Mouse (Mus musculus): ENCODE measurements at regions not wholly inside any gene's neighbourhood (a gene's known extent, or its start where the extent isn't known, plus 50 kb on each side); places are given as distances from the start of the nearest gene placed in this dataset.

GRCm38 (mm10) chr15:68754834-68755233, 2254.1 kb upstream of the Lrrc6 start:
- ATAC-seq (ENCODE audit: insufficient read depth, low FRiP score), result no peak
- Histone ChIP-seq H3K9me3 (replicated peaks; ENCODE audit: control insufficient read depth, low read length) (no peaks in the 10 kb centered on the region), H3K27ac (ENCODE audit: low read length) (no peak overlapping the region), H3K36me3 (ENCODE audit: control insufficient read depth, insufficient read depth, low read length) (no peaks in the 10 kb centered on the region), H3K4me3 (replicated peaks; ENCODE audit: low read length) (no peak overlapping the region), H3K9ac (ENCODE audit: low read length) (no peak overlapping the region), H3K4me1 (ENCODE audit: control insufficient read depth, insufficient read depth, low read length) (no peaks in the 10 kb centered on the region), H3K27me3 (ENCODE audit: control insufficient read depth, insufficient read depth, low read length) (no peaks in the 10 kb centered on the region), H3K4me2 (ENCODE audit: low read depth, low read length) (no peak overlapping the region)
- WGBS, result 80% methylated on average over 4 of the region's 4 CpGs

GRCm38 (mm10) chr15:68739344-68739743, 2238.6 kb upstream of the Lrrc6 start:
- Histone ChIP-seq H3K9me3 (replicated peaks; ENCODE audit: control insufficient read depth, low read length) (no peaks in the 10 kb centered on the region), H3K4me1 (ENCODE audit: control insufficient read depth, insufficient read depth, low read length) (no peaks in the 10 kb centered on the region), H3K9ac (ENCODE audit: low read length) (no peak overlapping the region), H3K36me3 (ENCODE audit: control insufficient read depth, insufficient read depth, low read length) (no peaks in the 10 kb centered on the region), H3K27ac (ENCODE audit: low read length) (no peak overlapping the region), H3K4me3 (replicated peaks; ENCODE audit: low read length) (no peak overlapping the region), H3K4me2 (ENCODE audit: low read depth, low read length) (no peak overlapping the region), H3K27me3 (ENCODE audit: control insufficient read depth, insufficient read depth, low read length) (no peaks in the 10 kb centered on the region)
- WGBS, result 81% methylated on average over 7 of the region's 7 CpGs
- no peak for ATAC-seq (ENCODE audit: insufficient read depth, low FRiP score)

GRCm38 (mm10) chr15:68721250-68721649, 2220.5 kb upstream of the Lrrc6 start:
- H3K36me3 ChIP-seq (ENCODE audit: control insufficient read depth, insufficient read depth, low read length), result no peaks in the 10 kb centered on the region
- WGBS, result 62% methylated on average over 5 of the region's 5 CpGs
- no peaks in the 10 kb centered on the region for H3K27me3 ChIP-seq (ENCODE audit: control insufficient read depth, insufficient read depth, low read length)
- H3K4me1 ChIP-seq (ENCODE audit: control insufficient read depth, insufficient read depth, low read length), result no peaks in the 10 kb centered on the region
- no peak overlapping the region for H3K4me2 ChIP-seq (ENCODE audit: low read depth, low read length)
- no peaks in the 10 kb centered on the region for H3K9me3 ChIP-seq (replicated peaks; ENCODE audit: control insufficient read depth, low read length)
- no peak overlapping the region for H3K4me3 ChIP-seq (replicated peaks; ENCODE audit: low read length)
- H3K9ac ChIP-seq (ENCODE audit: low read length), result no peak overlapping the region
- H3K27ac ChIP-seq (ENCODE audit: low read length), result no peak overlapping the region
- ATAC-seq (ENCODE audit: insufficient read depth, low FRiP score), result no peak

- ATAC-seq (ENCODE audit: insufficient read depth, low FRiP score), result no peak
- 71% methylated on average over 12 of the region's 12 CpGs for WGBS
- no peaks in the 10 kb centered on the region for H3K36me3 ChIP-seq (ENCODE audit: control insufficient read depth, insufficient read depth, low read length)
- no peak overlapping the region for H3K9ac ChIP-seq (ENCODE audit: low read length)
- no peak overlapping the region for H3K4me2 ChIP-seq (ENCODE audit: low read depth, low read length)
- no peaks in the 10 kb centered on the region for H3K4me1 ChIP-seq (ENCODE audit: control insufficient read depth, insufficient read depth, low read length)
- no peaks in the 10 kb centered on the region for H3K9me3 ChIP-seq (replicated peaks; ENCODE audit: control insufficient read depth, low read length)
- no peak overlapping the region for H3K4me3 ChIP-seq (replicated peaks; ENCODE audit: low read length)
- no peak overlapping the region for H3K27ac ChIP-seq (ENCODE audit: low read length)
- H3K27me3 ChIP-seq (ENCODE audit: control insufficient read depth, insufficient read depth, low read length), result no peaks in the 10 kb centered on the region
Observed at GRCm38 (mm10) chr15:68719486-68719885, 2218.8 kb upstream of the Lrrc6 start.

- no peak for ATAC-seq (ENCODE audit: insufficient read depth, low FRiP score)
- H3K27me3 ChIP-seq (ENCODE audit: control insufficient read depth, insufficient read depth, low read length), result no peaks in the 10 kb centered on the region
- H3K4me1 ChIP-seq (ENCODE audit: control insufficient read depth, insufficient read depth, low read length), result no peaks in the 10 kb centered on the region
- H3K36me3 ChIP-seq (ENCODE audit: control insufficient read depth, insufficient read depth, low read length), result no peaks in the 10 kb centered on the region
- no peak overlapping the region for H3K4me3 ChIP-seq (replicated peaks; ENCODE audit: low read length)
- H3K27ac ChIP-seq (ENCODE audit: low read length), result no peak overlapping the region
- no peaks in the 10 kb centered on the region for H3K9me3 ChIP-seq (replicated peaks; ENCODE audit: control insufficient read depth, low read length)
- 85% methylated on average over 4 of the region's 4 CpGs for WGBS
- H3K4me2 ChIP-seq (ENCODE audit: low read depth, low read length), result no peak overlapping the region
- no peak overlapping the region for H3K9ac ChIP-seq (ENCODE audit: low read length)
Observed at GRCm38 (mm10) chr15:68714337-68714736, 2213.6 kb upstream of the Lrrc6 start.

- 81% methylated on average over 3 of the region's 3 CpGs for WGBS
- H3K4me1 ChIP-seq (ENCODE audit: control insufficient read depth, insufficient read depth, low read length), result no peaks in the 10 kb centered on the region
- H3K4me2 ChIP-seq (ENCODE audit: low read depth, low read length), result no peak overlapping the region
- no peak overlapping the region for H3K27ac ChIP-seq (ENCODE audit: low read length)
- H3K27me3 ChIP-seq (ENCODE audit: control insufficient read depth, insufficient read depth, low read length), result no peaks in the 10 kb centered on the region
- no peak for ATAC-seq (ENCODE audit: insufficient read depth, low FRiP score)
- no peak overlapping the region for H3K4me3 ChIP-seq (replicated peaks; ENCODE audit: low read length)
- no peak overlapping the region for H3K9ac ChIP-seq (ENCODE audit: low read length)
- H3K36me3 ChIP-seq (ENCODE audit: control insufficient read depth, insufficient read depth, low read length), result no peaks in the 10 kb centered on the region
- H3K9me3 ChIP-seq (replicated peaks; ENCODE audit: control insufficient read depth, low read length), result no peaks in the 10 kb centered on the region
Observed at GRCm38 (mm10) chr15:68707306-68707705, 2206.6 kb upstream of the Lrrc6 start.

GRCm38 (mm10) chr15:68695041-68695650, 2194.4 kb upstream of the Lrrc6 start:
- Histone ChIP-seq H3K4me3 (replicated peaks; ENCODE audit: low read length) (no peak overlapping the region), H3K27me3 (ENCODE audit: control insufficient read depth, insufficient read depth, low read length) (no peaks in the 10 kb centered on the region), H3K9ac (ENCODE audit: low read length) (no peak overlapping the region), H3K27ac (ENCODE audit: low read length) (no peak overlapping the region), H3K36me3 (ENCODE audit: control insufficient read depth, insufficient read depth, low read length) (no peaks in the 10 kb centered on the region), H3K4me1 (ENCODE audit: control insufficient read depth, insufficient read depth, low read length) (no peaks in the 10 kb centered on the region), H3K4me2 (ENCODE audit: low read depth, low read length) (no peak overlapping the region), H3K9me3 (replicated peaks; ENCODE audit: control insufficient read depth, low read length) (no peaks in the 10 kb centered on the region)
- 35% methylated on average over 5 of the region's 5 CpGs for WGBS
- ATAC-seq (ENCODE audit: insufficient read depth, low FRiP score), result no peak

GRCm38 (mm10) chr15:68667462-68667861, 2166.8 kb upstream of the Lrrc6 start:
- H3K27me3 ChIP-seq (ENCODE audit: control insufficient read depth, insufficient read depth, low read length), result no peaks in the 10 kb centered on the region
- WGBS, result 69% methylated on average over 1 of the region's 1 CpGs
- H3K4me3 ChIP-seq (replicated peaks; ENCODE audit: low read length), result no peak overlapping the region
- H3K4me1 ChIP-seq (ENCODE audit: control insufficient read depth, insufficient read depth, low read length), result no peaks in the 10 kb centered on the region
- no peak overlapping the region for H3K27ac ChIP-seq (ENCODE audit: low read length)
- no peaks in the 10 kb centered on the region for H3K36me3 ChIP-seq (ENCODE audit: control insufficient read depth, insufficient read depth, low read length)
- H3K9me3 ChIP-seq (replicated peaks; ENCODE audit: control insufficient read depth, low read length), result no peaks in the 10 kb centered on the region
- H3K9ac ChIP-seq (ENCODE audit: low read length), result no peak overlapping the region
- H3K4me2 ChIP-seq (ENCODE audit: low read depth, low read length), result no peak overlapping the region
- no peak for ATAC-seq (ENCODE audit: insufficient read depth, low FRiP score)

GRCm38 (mm10) chr15:68665331-68665730, 2164.6 kb upstream of the Lrrc6 start:
- no peaks in the 10 kb centered on the region for H3K4me1 ChIP-seq (ENCODE audit: control insufficient read depth, insufficient read depth, low read length)
- H3K9ac ChIP-seq (ENCODE audit: low read length), result no peak overlapping the region
- no peaks in the 10 kb centered on the region for H3K9me3 ChIP-seq (replicated peaks; ENCODE audit: control insufficient read depth, low read length)
- no peak overlapping the region for H3K4me2 ChIP-seq (ENCODE audit: low read depth, low read length)
- ATAC-seq (ENCODE audit: insufficient read depth, low FRiP score), result no peak
- no peak overlapping the region for H3K4me3 ChIP-seq (replicated peaks; ENCODE audit: low read length)
- H3K36me3 ChIP-seq (ENCODE audit: control insufficient read depth, insufficient read depth, low read length), result no peaks in the 10 kb centered on the region
- no peaks in the 10 kb centered on the region for H3K27me3 ChIP-seq (ENCODE audit: control insufficient read depth, insufficient read depth, low read length)
- no peak overlapping the region for H3K27ac ChIP-seq (ENCODE audit: low read length)

GRCm38 (mm10) chr15:68656722-68657121, 2156.0 kb upstream of the Lrrc6 start:
- Histone ChIP-seq H3K27me3 (ENCODE audit: control insufficient read depth, insufficient read depth, low read length) (no peaks in the 10 kb centered on the region), H3K4me3 (replicated peaks; ENCODE audit: low read length) (no peak overlapping the region), H3K9ac (ENCODE audit: low read length) (no peak overlapping the region), H3K27ac (ENCODE audit: low read length) (no peak overlapping the region), H3K4me2 (ENCODE audit: low read depth, low read length) (no peak overlapping the region), H3K36me3 (ENCODE audit: control insufficient read depth, insufficient read depth, low read length) (no peaks in the 10 kb centered on the region), H3K9me3 (replicated peaks; ENCODE audit: control insufficient read depth, low read length) (no peaks in the 10 kb centered on the region), H3K4me1 (ENCODE audit: control insufficient read depth, insufficient read depth, low read length) (no peaks in the 10 kb centered on the region)
- ATAC-seq (ENCODE audit: insufficient read depth, low FRiP score), result no peak
- WGBS, result 35% methylated on average over 6 of the region's 6 CpGs
